Mouse (Mus musculus): Measurements from ENCODE around the gene Agtpbp1.

DNA sequence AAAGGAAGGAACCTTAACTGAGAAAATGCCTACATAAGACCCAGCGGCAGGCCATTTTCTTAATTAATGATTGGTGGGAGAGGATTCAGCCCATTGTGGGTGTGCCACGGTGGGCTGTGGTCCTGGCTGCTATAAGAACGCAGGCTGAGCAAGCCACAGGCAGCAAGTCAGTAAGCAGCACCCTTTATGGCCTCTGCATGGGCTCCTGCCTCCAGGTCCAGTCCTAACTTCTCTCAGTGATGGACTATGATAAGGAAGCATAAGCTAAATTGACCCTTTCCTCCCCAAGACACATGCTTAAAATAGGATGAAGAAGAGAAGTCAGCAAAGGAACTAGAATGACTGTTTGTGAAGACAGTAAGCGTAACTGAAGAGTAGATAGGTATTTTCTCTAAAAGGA, 30.1 kb upstream of the Agtpbp1 start:
- no peak for TF ChIP-seq CTCF (IDR thresholded peaks at IDR 0.05; ENCODE audit: borderline replicate concordance, insufficient read depth, low read length)
- no peak for TF ChIP-seq POLR2A (IDR thresholded peaks at IDR 0.05; ENCODE audit: low read depth, low read length)
